Mouse (Mus musculus): ENCODE measurements around the gene Pex13.

DNA sequence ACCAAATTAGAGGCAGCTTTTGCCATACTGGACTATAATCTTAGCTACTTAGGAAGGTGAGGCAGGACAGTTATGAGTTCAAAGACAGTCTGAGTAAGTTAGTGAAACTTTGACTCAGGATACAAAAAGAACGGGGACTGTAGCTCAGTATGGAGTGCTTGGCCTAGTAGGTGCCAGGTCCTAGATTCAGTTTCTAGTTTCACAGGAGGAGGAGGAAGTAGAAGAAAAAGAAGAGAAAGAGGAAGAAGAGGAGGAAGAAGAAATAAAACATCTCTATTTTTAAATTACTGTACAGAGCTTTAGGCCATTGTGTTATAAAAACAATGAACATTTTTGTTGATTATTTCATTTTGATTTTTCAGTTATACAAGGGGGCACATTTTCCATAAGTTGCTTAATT lies 22.3 kb upstream of the Pex13 start:
- TF ChIP-seq CTCF (IDR thresholded peaks at IDR 0.05; ENCODE audit: insufficient read depth, low read depth, low read length): no peak
- TF ChIP-seq POLR2A (IDR thresholded peaks at IDR 0.05; ENCODE audit: insufficient read depth, low read depth, low read length): no peak

Data from olfactory bulb, adult 2 months (tissue).